Mouse (Mus musculus) kidney, embryonic 15.5 days (tissue): ENCODE measurements around the gene E2f4. TPM values are rescaled to one million over a fixed set of nuclear protein-coding genes. Genes with fewer than 3 reads are reported as not detected.

Experiments used
- ATAC-seq: fragments of 200-750 bp; cut with Nextera tagmentation; replicated peaks from 2 replicates; pipeline ENCODE4 v1.8.0; 2017; ENCODE audit warnings: moderate TSS enrichment; ENCODE audit not compliant: low FRiP score
- H3K27ac ChIP-seq: fragments of 300-500 bp; sonication (generic); 2 replicates; pipeline ENCODE4 v1.5.1; 2015; ENCODE audit warnings: mild to moderate bottlenecking, inconsistent platforms
- H3K27me3 ChIP-seq: fragments of 300-500 bp; sonication (generic); 2 replicates; pipeline ENCODE4 v1.6.1; 2015; ENCODE audit warnings: inconsistent platforms
- H3K36me3 ChIP-seq: fragments of 300-500 bp; sonication (generic); 2 replicates; pipeline ENCODE4 v1.6.1; 2015; ENCODE audit warnings: inconsistent platforms
- H3K4me1 ChIP-seq: fragments of 300-500 bp; sonication (generic); 2 replicates; pipeline ENCODE4 v1.6.1; 2015; ENCODE audit warnings: inconsistent platforms
- H3K4me2 ChIP-seq: fragments of 300-500 bp; sonication (generic); 2 replicates; pipeline ENCODE4 v1.6.1; 2015; ENCODE audit warnings: moderate library complexity, mild to moderate bottlenecking, inconsistent platforms
- H3K4me3 ChIP-seq: fragments of 300-500 bp; sonication (generic); replicated peaks from 2 replicates; pipeline ENCODE4 v1.5.1; 2015; ENCODE audit warnings: mild to moderate bottlenecking, inconsistent platforms
- H3K9ac ChIP-seq: fragments of 300-500 bp; sonication (generic); 2 replicates; pipeline ENCODE4 v1.6.1; 2015; ENCODE audit warnings: mild to moderate bottlenecking, inconsistent platforms
- H3K9me3 ChIP-seq: fragments of 300-500 bp; sonication (generic); replicated peaks from 2 replicates; pipeline ENCODE4 v1.6.1; 2016; ENCODE audit warnings: inconsistent platforms
- WGBS: fragments of 180-500 bp; shearing (Covaris S2); methylation state at CpG from one replicate; pipeline ENCODE4 v1.1.7; 2015; ENCODE audit warnings: mixed read lengths; 5-methylcytosine and 5-hydroxymethylcytosine counted together
- polyA plus RNA-seq: library from polyadenylated mRNA; unstranded; fragments of >200 nt; fragmentation: Nextera tagmentation; extraction: Ambion mirVana; gene quantifications from 2 replicates; pipeline ENCODE4 v1.2.1, GENCODE M21; 2015

The E2f4 gene
- polyA plus RNA-seq: 88.8 and 103 TPM in 2 replicates

- under 1% methylated on average over 58 of the region's 58 CpGs for WGBS
Observed at GRCm38 (mm10) chr8:105297511-105298192, at the start of gene E2f4. TSS of gene E2f4 (plus strand) at chr8:105297663.

GRCm38 (mm10) chr8:105251954-105252353 lies 45.5 kb upstream of the E2f4 start:
- Histone ChIP-seq H3K27me3 (peaks cover 22% of the 10 kb centered on the region), H3K27ac (no peak overlapping the region), H3K4me1 (peaks cover 23% of the 10 kb centered on the region), H3K36me3 (peaks cover 61% of the 10 kb centered on the region), H3K4me2 (no peak overlapping the region), H3K4me3 (no peak overlapping the region), H3K9me3 (no peaks in the 10 kb centered on the region), H3K9ac (no peak overlapping the region)
- 94% methylated on average over 6 of the region's 6 CpGs for WGBS
- no peak for ATAC-seq

More at GRCm38 (mm10) chr8:105297511-105298192, at the start of gene E2f4:
- H3K36me3 ChIP-seq: peaks cover 42% of the 10 kb centered on the region
- ATAC-seq: peak; percentile 86
- H3K4me1 ChIP-seq: peaks cover 26% of the 10 kb centered on the region
- no peaks in the 10 kb centered on the region for H3K9me3 ChIP-seq
- peak within 1 kb of the TSS; percentile 80 for H3K27ac ChIP-seq
- peak within 1 kb of the TSS; percentile 92 for H3K4me2 ChIP-seq
- H3K9ac ChIP-seq: peak within 1 kb of the TSS; percentile 97
- H3K4me3 ChIP-seq: peak within 1 kb of the TSS; percentile 100
- no peaks in the 10 kb centered on the region for H3K27me3 ChIP-seq

GRCm38 (mm10) chr8:105252680-105253537 lies 44.6 kb upstream of the E2f4 start:
- H3K36me3 ChIP-seq: peaks cover 52% of the 10 kb centered on the region
- H3K9me3 ChIP-seq: no peaks in the 10 kb centered on the region
- H3K4me2 ChIP-seq: no peak overlapping the region

GRCm38 (mm10) chr8:105253766-105254151 lies 43.7 kb upstream of the E2f4 start:
- H3K27ac ChIP-seq: no peak overlapping the region
- peak overlapping the region; percentile 71 for H3K4me3 ChIP-seq
- peaks cover 43% of the 10 kb centered on the region for H3K36me3 ChIP-seq
- ATAC-seq: peak; percentile 13; the same call in 1 of the 2 replicates
- no peaks in the 10 kb centered on the region for H3K9me3 ChIP-seq
- H3K9ac ChIP-seq: no peak overlapping the region
- peak overlapping the region; percentile 100 for H3K4me2 ChIP-seq
- H3K4me1 ChIP-seq: peaks cover 27% of the 10 kb centered on the region
- peaks cover 37% of the 10 kb centered on the region for H3K27me3 ChIP-seq
- 35% methylated on average over 20 of the region's 20 CpGs for WGBS

More at GRCm38 (mm10) chr8:105252680-105253537, 44.6 kb upstream of the E2f4 start:
- no peak overlapping the region for H3K9ac ChIP-seq
- no peak for ATAC-seq
- H3K4me1 ChIP-seq: peaks cover 23% of the 10 kb centered on the region
- WGBS: 90% methylated on average over 10 of the region's 10 CpGs
- H3K27ac ChIP-seq: no peak overlapping the region
- H3K4me3 ChIP-seq: peak overlapping the region; percentile 71; the same call in 1 of the 2 replicates
- H3K27me3 ChIP-seq: peaks cover 29% of the 10 kb centered on the region

- Histone ChIP-seq H3K9me3 (no peaks in the 10 kb centered on the region), H3K27ac (peak overlapping the region; percentile 85), H3K4me1 (peaks cover 33% of the 10 kb centered on the region), H3K4me2 (peak overlapping the region; percentile 100), H3K4me3 (peak overlapping the region; percentile 71), H3K9ac (peak overlapping the region; percentile 65), H3K36me3 (peaks cover 37% of the 10 kb centered on the region), H3K27me3 (peaks cover 43% of the 10 kb centered on the region)
- peak; percentile 85 for ATAC-seq
- under 1% methylated on average over 74 of the region's 74 CpGs for WGBS
Observed at GRCm38 (mm10) chr8:105254152-105254965, 43.1 kb upstream of the E2f4 start.

GRCm38 (mm10) chr8:105254966-105255350 lies 42.5 kb upstream of the E2f4 start, which contains the start of gene B3gnt9:
TSS of gene B3gnt9 (minus strand) at chr8:105255153.
- peak within 1 kb of the TSS; percentile 65 for H3K9ac ChIP-seq
- under 1% methylated on average over 14 of the region's 14 CpGs for WGBS

GRCm38 (mm10) chr8:105257318-105258114 lies 39.9 kb upstream of the E2f4 start:
- H3K9me3 ChIP-seq: no peaks in the 10 kb centered on the region
- H3K4me1 ChIP-seq: peaks cover 42% of the 10 kb centered on the region
- no peak for ATAC-seq
- peaks cover 7% of the 10 kb centered on the region for H3K36me3 ChIP-seq
- peaks cover 72% of the 10 kb centered on the region for H3K27me3 ChIP-seq
- 67% methylated on average over 7 of the region's 7 CpGs for WGBS
- no peak overlapping the region for H3K4me2 ChIP-seq
- H3K27ac ChIP-seq: no peak overlapping the region
- no peak overlapping the region for H3K4me3 ChIP-seq
- no peak overlapping the region for H3K9ac ChIP-seq

More at GRCm38 (mm10) chr8:105254966-105255350, 42.5 kb upstream of the E2f4 start, which contains the start of gene B3gnt9:
- Histone ChIP-seq H3K4me3 (peak within 1 kb of the TSS; percentile 71), H3K27ac (peak within 1 kb of the TSS; percentile 85), H3K36me3 (peaks cover 31% of the 10 kb centered on the region), H3K4me2 (peak within 1 kb of the TSS; percentile 100), H3K4me1 (peaks cover 39% of the 10 kb centered on the region), H3K27me3 (peaks cover 49% of the 10 kb centered on the region), H3K9me3 (no peaks in the 10 kb centered on the region)
- peak; percentile 72 for ATAC-seq

GRCm38 (mm10) chr8:105258911-105259720 lies 38.3 kb upstream of the E2f4 start:
- H3K4me1 ChIP-seq: peaks cover 39% of the 10 kb centered on the region
- no peaks in the 10 kb centered on the region for H3K36me3 ChIP-seq
- no peaks in the 10 kb centered on the region for H3K9me3 ChIP-seq
- no peak overlapping the region for H3K27ac ChIP-seq
- 3% methylated on average over 55 of the region's 55 CpGs for WGBS
- peak overlapping the region; percentile 88 for H3K4me2 ChIP-seq
- peak overlapping the region; percentile 48 for H3K4me3 ChIP-seq
- peak; percentile 12 for ATAC-seq
- H3K27me3 ChIP-seq: peaks cover 86% of the 10 kb centered on the region
- peak overlapping the region; percentile 41 for H3K9ac ChIP-seq

GRCm38 (mm10) chr8:105259721-105260320 lies 37.6 kb upstream of the E2f4 start:
- peak; percentile 33; the same call in 1 of the 2 replicates for ATAC-seq
- Histone ChIP-seq H3K4me2 (peak overlapping the region; percentile 88), H3K4me3 (peak overlapping the region; percentile 48), H3K27me3 (peaks cover 87% of the 10 kb centered on the region), H3K4me1 (peaks cover 36% of the 10 kb centered on the region), H3K36me3 (no peaks in the 10 kb centered on the region), H3K9me3 (no peaks in the 10 kb centered on the region), H3K9ac (peak overlapping the region; percentile 41), H3K27ac (no peak overlapping the region)
- 3% methylated on average over 30 of the region's 30 CpGs for WGBS
